Mouse (Mus musculus) bone marrow, adult 2 months (tissue): ENCODE results near the gene Gpr18.

ENCODE experiments used
- CTCF ChIP-seq: fragments of 200-500 bp; IDR thresholded peaks from 2 replicates; pipeline ENCODE4 v1.5.1; 2011; ENCODE audit warnings: low read length, control low read depth; ENCODE audit not compliant: control insufficient read depth, insufficient read depth
- POLR2A ChIP-seq: fragments of 200-500 bp; IDR thresholded peaks from 2 replicates; pipeline ENCODE4 v1.6.1; 2011; ENCODE audit warnings: low read depth, mild to moderate bottlenecking, control low read depth, low read length, borderline replicate concordance; ENCODE audit not compliant: control insufficient read depth

DNA sequence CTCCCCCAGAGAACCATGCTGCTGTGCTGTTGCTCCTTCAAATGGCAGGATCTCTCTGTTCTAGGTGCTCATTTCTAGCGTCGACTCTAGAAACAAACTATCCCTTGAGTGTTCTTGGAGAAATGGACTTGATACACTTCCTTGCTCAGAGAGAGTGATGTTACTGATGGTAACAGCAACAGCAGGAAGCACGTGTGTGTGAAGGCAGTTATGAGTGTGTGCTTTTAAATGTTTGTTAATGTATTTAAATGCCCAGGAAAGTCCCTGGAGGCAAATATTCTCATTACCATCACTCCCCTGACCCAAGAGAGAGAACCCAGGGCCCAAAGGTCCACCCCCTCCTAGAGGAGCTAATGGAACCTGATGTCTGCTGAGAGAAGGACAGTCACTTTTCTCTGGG, 49.0 kb downstream of the Gpr18 start:
- TF ChIP-seq POLR2A (no peak), CTCF (no peak)
